Mouse (Mus musculus) hindbrain, postnatal 0 days (tissue): ENCODE measurements at regions not wholly inside any gene's neighbourhood (a gene's known extent, or its start where the extent isn't known, plus 50 kb on each side); places are given as distances from the start of the nearest gene placed in this dataset.

Source experiments
- ATAC-seq: fragments of 200-750 bp; cut with Nextera tagmentation; 2 replicates; pipeline ENCODE4 v1.8.0; 2017; ENCODE audit warnings: mild to moderate bottlenecking, moderate TSS enrichment, moderate library complexity
- DNase-seq: peaks from one replicate; pipeline ENCODE4 v3.0.0-alpha.2; 2015; ENCODE audit warnings: low spot score
- H3K27ac ChIP-seq: fragments of 300-500 bp; sonication (generic); 2 replicates; pipeline ENCODE4 v1.5.1; 2014; ENCODE audit warnings: mild to moderate bottlenecking
- H3K27me3 ChIP-seq: fragments of 300-500 bp; sonication (generic); 2 replicates; pipeline ENCODE4 v1.6.1; 2014; ENCODE audit warnings: low read length, mixed read lengths; ENCODE audit not compliant: insufficient read depth
- H3K36me3 ChIP-seq: fragments of 300-500 bp; sonication (generic); 2 replicates; pipeline ENCODE4 v1.6.1; 2014; ENCODE audit warnings: low read length, mixed read lengths; ENCODE audit not compliant: insufficient read depth
- H3K4me1 ChIP-seq: fragments of 300-500 bp; sonication (generic); 2 replicates; pipeline ENCODE4 v1.6.1; 2014; ENCODE audit warnings: antibody characterized with exemption, low read length, mixed read lengths; ENCODE audit not compliant: insufficient read depth
- H3K4me2 ChIP-seq: fragments of 300-500 bp; sonication (generic); 2 replicates; pipeline ENCODE4 v1.6.1; 2014; ENCODE audit warnings: low read depth, mild to moderate bottlenecking, low read length, moderate library complexity, mixed read lengths
- H3K4me3 ChIP-seq: fragments of 300-500 bp; sonication (generic); 2 replicates; pipeline ENCODE4 v1.5.1; 2014; ENCODE audit warnings: low read length
- H3K9ac ChIP-seq: fragments of 300-500 bp; sonication (generic); replicated peaks from 2 replicates; pipeline ENCODE4 v1.6.1; 2014; ENCODE audit warnings: mild to moderate bottlenecking, low read length, moderate library complexity, mixed read lengths
- H3K9me3 ChIP-seq: fragments of 300-500 bp; sonication (generic); 2 replicates; pipeline ENCODE4 v1.6.1; 2016; ENCODE audit warnings: low read length, mixed read lengths
- CTCF ChIP-seq: IDR thresholded peaks from 2 replicates; pipeline ENCODE4 v1.5.1; 2016; ENCODE audit warnings: antibody characterized with exemption, control low read depth, low read depth
- WGBS: fragments of 180-500 bp; shearing (Covaris S2); extraction: QIAGEN DNeasy Blood & Tissue Kit; methylation state at CpG from one replicate; pipeline ENCODE4 v1.1.7; 2014; 5-methylcytosine and 5-hydroxymethylcytosine counted together

DNA sequence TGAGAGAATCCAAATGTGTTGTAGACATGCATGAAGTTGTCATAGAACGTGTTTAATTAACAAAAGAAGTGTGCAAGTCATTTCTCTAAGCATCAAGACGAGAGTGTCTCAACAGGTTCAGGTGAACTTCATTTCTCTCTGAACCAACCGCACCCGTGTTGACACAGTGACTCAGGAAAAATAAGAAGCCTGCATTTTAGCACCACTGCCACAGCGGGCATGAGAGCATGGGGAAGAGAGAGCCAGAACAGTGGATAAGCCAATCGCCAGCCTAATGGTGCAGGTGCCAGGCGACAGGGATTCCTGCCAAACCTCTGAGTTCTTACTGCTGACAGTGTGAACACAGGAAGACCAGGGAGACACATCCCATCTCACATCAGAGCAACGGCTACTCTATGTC lies 100.1 kb downstream of the Tbx4 start:
- DNase-seq (peak; percentile 10), ATAC-seq (no peak)
- 72% methylated on average over 8 of the region's 8 CpGs for WGBS

DNA sequence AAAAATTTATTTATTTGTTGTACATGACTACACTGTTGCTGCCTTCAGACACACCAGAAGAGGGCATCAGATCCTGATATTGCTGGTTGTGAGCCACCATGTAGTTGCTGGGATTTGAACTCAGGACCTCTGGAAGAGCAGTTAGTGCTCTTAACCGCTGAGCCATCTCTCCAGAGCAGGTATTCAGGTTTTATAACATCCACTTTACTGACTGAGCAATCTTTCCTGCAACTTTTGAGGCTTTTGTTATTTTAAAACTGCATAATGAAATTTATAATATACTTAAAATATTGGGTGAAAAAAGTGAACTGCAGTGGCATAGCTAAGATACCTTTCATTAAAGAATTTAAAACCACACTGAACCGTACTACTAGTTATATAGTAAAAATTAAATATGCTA lies 101.0 kb downstream of the Tbx4 start:
- no peaks in the 10 kb centered on the region for H3K9me3 ChIP-seq
- DNase-seq (no peak), ATAC-seq (no peak)
- H3K4me3 ChIP-seq = no peak overlapping the region
- no peak overlapping the region for H3K27ac ChIP-seq
- H3K9ac ChIP-seq = no peak overlapping the region
- no peaks in the 10 kb centered on the region for H3K4me1 ChIP-seq
- H3K36me3 ChIP-seq = no peaks in the 10 kb centered on the region
- no peak for TF ChIP-seq CTCF
- 88% methylated on average over 2 of the region's 2 CpGs for WGBS
- peaks cover 4% of the 10 kb centered on the region; the same call in 1 of the 2 replicates for H3K27me3 ChIP-seq
- H3K4me2 ChIP-seq = no peak overlapping the region

More for the DNA sequence above, 100.1 kb downstream of the Tbx4 start:
- Histone ChIP-seq H3K9me3 (no peaks in the 10 kb centered on the region), H3K4me1 (no peaks in the 10 kb centered on the region), H3K27ac (no peak overlapping the region), H3K4me2 (no peak overlapping the region), H3K36me3 (no peaks in the 10 kb centered on the region), H3K27me3 (peaks cover 4% of the 10 kb centered on the region; the same call in 1 of the 2 replicates), H3K4me3 (no peak overlapping the region), H3K9ac (no peak overlapping the region)
- no peak for TF ChIP-seq CTCF

DNA sequence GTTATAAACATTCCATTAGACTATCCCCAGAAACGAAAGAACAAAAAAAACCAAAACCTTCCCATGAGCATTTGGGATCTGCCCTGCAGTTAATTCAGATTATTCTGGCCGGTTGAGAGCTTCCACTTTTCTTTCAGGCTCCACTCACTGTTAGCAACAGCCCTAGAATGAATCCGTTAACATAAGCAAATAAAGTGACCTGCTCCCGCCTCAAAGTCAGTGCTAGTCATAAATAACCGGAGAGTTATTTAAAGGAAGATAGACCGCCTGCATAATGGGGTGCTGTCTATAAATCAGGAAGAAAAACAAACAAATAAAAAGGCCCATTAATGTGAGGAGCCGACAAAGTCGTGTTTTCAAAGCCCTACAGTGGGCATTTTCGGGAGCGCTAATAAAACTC lies 103.3 kb downstream of the Tbx4 start:
- Histone ChIP-seq H3K4me1 (no peaks in the 10 kb centered on the region), H3K36me3 (no peaks in the 10 kb centered on the region), H3K9me3 (no peaks in the 10 kb centered on the region), H3K9ac (no peak overlapping the region), H3K27ac (no peak overlapping the region), H3K27me3 (peaks cover 4% of the 10 kb centered on the region; the same call in 1 of the 2 replicates), H3K4me3 (peak overlapping the region; percentile 22), H3K4me2 (peak overlapping the region; percentile 53)
- ATAC-seq (no peak), DNase-seq (no peak)
- TF ChIP-seq CTCF = no peak
- WGBS = 13% methylated on average over 10 of the region's 10 CpGs

DNA sequence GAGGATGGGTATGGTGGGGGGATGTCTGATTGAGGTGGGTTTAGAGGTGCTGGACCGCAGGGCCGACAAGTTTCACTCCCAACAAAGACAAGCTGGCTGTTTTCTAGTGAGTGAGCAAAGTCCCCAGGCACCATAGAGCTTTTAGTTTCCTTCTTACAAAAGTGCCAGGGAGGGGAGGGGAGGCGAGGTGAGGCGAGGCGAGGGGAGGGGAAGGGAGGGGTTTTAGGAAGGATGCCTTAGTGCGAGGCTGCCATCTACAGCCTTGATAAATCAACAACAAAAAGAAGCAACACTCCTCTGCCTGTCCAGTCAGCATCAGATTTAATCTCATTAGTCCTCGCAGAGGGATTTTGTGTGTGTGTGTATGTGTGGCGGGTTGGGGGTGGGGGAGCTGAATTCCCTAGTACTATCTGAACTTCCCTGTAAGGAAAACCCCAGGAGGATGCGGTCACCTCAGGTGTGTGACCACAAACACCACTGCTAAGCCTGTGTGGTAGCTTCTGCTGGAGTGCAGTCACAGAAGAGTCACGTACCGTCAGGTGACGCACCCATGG lies 103.8 kb downstream of the Tbx4 start:
- Histone ChIP-seq H3K9ac (no peak overlapping the region), H3K9me3 (no peaks in the 10 kb centered on the region), H3K27ac (no peak overlapping the region), H3K36me3 (no peaks in the 10 kb centered on the region), H3K4me1 (no peaks in the 10 kb centered on the region), H3K4me3 (peak overlapping the region; percentile 22), H3K4me2 (peak overlapping the region; percentile 53), H3K27me3 (peaks cover 4% of the 10 kb centered on the region; the same call in 1 of the 2 replicates)
- 0 out of 2 replicates have a peak, but pooled peaks have one; percentile 40 for ATAC-seq
- peak; percentile 51; the same call in 1 of the 2 replicates for TF ChIP-seq CTCF
- peak; percentile 50 for DNase-seq
- 13% methylated on average over 11 of the region's 12 CpGs for WGBS

DNA sequence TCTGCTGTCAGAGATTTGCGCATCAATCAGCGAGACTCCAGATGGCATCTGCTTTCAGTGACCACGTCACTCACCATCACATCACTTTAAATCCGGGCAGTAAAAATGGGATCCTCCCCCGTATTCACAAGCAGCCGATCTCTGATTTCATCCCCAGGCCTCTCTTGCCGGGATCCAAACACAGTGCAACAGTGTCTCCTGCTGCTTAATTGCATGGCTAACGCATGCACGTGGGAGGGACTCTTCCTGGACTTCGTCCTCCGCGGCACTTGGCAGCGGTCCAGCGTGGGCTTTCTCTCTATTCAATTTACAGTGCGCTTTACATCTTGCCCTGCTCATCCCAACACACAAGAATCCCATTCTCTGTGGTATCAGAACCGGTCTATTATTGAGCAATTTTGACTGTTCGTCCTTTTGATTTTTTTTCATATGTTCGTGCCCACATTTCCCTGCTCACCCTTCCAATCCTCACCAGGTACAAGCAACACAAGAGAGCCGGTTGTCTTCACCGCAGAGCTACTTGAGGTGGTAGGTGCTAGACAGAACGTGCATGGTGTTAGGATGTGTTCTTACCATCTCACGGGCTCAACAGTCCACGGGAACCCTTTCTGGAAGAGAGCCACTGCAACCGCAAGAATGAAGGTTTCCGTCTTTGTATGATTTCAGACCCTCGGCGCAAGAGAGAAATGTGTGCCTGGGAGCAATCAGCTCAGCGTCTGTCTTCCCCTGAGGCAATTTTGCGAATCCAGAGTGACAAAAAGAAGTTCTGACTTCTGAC lies 109.3 kb downstream of the Tbx4 start:
- peak overlapping the region; percentile 9; the same call in 1 of the 2 replicates for H3K27ac ChIP-seq
- H3K4me1 ChIP-seq = no peaks in the 10 kb centered on the region
- peak overlapping the region; percentile 44; the same call in 1 of the 2 replicates for H3K9ac ChIP-seq
- H3K9me3 ChIP-seq = no peaks in the 10 kb centered on the region
- ATAC-seq (peak; percentile 74), DNase-seq (peak; percentile 77)
- peak; percentile 49 for TF ChIP-seq CTCF
- no peaks in the 10 kb centered on the region for H3K36me3 ChIP-seq
- 22% methylated on average over 29 of the region's 29 CpGs for WGBS
- H3K4me3 ChIP-seq = peak overlapping the region; percentile 39
- peak overlapping the region; percentile 67 for H3K4me2 ChIP-seq
- H3K27me3 ChIP-seq = no peaks in the 10 kb centered on the region

DNA sequence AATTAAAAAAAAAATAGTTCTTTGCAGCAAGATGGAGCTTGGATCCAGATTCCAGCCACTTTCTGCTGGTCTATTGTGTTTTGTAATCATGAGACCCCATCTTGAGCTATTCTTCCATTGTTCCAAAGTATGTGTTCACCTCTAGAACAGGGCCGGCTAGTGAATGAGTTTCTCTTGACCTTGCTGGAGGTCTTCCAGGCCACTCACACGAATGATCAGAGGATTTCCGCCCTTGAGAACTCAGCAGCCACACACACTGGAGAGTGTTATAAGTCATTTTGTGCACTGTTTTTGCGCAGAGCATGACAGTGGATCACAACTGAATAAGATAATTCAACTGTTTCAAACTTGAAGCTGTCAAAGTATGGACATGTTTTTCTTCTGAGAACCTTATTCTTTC lies 110.5 kb downstream of the Tbx4 start:
- WGBS = 69% methylated on average over 4 of the region's 4 CpGs
- H3K27ac ChIP-seq = no peak overlapping the region
- H3K36me3 ChIP-seq = no peaks in the 10 kb centered on the region
- H3K9ac ChIP-seq = no peak overlapping the region
- H3K27me3 ChIP-seq = no peaks in the 10 kb centered on the region
- no peak overlapping the region for H3K4me2 ChIP-seq
- H3K4me3 ChIP-seq = no peak overlapping the region
- TF ChIP-seq CTCF = no peak
- H3K9me3 ChIP-seq = no peaks in the 10 kb centered on the region
- no peak for DNase-seq
- ATAC-seq = no peak
- no peaks in the 10 kb centered on the region for H3K4me1 ChIP-seq

DNA sequence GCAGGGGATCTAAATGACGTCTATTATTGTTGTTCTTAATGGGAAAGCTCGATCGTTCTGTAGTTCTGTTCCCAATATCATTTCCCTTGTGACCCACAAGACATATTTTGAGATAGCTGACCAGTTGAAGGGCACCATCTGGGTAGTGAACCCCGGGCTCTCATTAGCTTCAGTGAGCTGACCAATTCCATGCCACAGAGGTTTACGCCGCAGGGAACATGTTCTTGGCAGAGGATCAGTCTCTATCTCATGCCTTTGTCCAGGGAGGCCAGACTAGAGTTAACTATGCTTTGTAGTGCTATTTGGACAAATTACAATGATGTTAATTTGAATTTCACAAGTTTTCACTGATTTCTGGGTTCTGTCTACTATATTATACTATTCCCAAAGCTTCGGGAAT lies 117.1 kb downstream of the Tbx4 start:
- H3K4me1 ChIP-seq = no peaks in the 10 kb centered on the region
- H3K36me3 ChIP-seq = no peaks in the 10 kb centered on the region
- DNase-seq (peak; percentile 23), ATAC-seq (no peak)
- no peaks in the 10 kb centered on the region for H3K27me3 ChIP-seq
- no peak overlapping the region for H3K4me2 ChIP-seq
- no peak overlapping the region for H3K27ac ChIP-seq
- TF ChIP-seq CTCF = no peak
- 52% methylated on average over 7 of the region's 7 CpGs for WGBS
- no peaks in the 10 kb centered on the region for H3K9me3 ChIP-seq
- no peak overlapping the region for H3K4me3 ChIP-seq
- H3K9ac ChIP-seq = no peak overlapping the region
